Mouse (Mus musculus): ENCODE measurements at regions not wholly inside any gene's neighbourhood (a gene's known extent, or its start where the extent isn't known, plus 50 kb on each side); places are given as distances from the start of the nearest gene placed in this dataset.
"Not testable (repeated sequence)": the region's sequence is repeated elsewhere in the genome, so short reads cannot be mapped to it uniquely, and the experiment has no call there.

DNA sequence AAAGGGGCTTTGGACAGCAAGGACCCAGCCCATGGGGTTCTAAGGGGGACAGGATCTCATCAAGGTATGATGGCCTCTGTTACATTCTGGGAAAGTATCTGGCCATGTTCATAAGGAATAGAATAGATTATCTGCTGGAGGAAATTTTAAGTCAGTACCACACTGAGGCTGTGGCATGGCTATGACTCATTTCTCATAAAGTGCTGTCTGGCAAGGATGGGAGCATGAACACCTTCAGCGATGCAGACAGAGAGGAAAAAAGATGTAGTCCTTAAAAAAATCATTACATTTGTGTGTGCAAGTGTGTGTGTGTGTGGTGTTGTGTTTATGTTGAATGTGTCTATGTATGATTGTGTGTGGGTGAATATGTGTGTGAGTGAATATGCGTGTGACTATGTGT lies 136.4 kb downstream of the Tmem121 start:
- Histone ChIP-seq H3K9ac (replicated peaks) (no peak overlapping the region), H3K4me3 (ENCODE audit: low read depth, low read length) (no peak overlapping the region), H3K27ac (ENCODE audit: low read depth) (no peak overlapping the region), H3K9me3 (ENCODE audit: low read length) (no peaks in the 10 kb centered on the region), H3K36me3 (replicated peaks; ENCODE audit: insufficient read depth, low read length) (no peaks in the 10 kb centered on the region), H3K4me2 (ENCODE audit: low read depth, low read length) (no peak overlapping the region), H3K4me1 (ENCODE audit: insufficient read depth) (no peaks in the 10 kb centered on the region), H3K27me3 (ENCODE audit: insufficient read depth, low read length) (no peaks in the 10 kb centered on the region)
- WGBS (ENCODE audit: insufficient replicate concordance) = 88% methylated on average over 2 of the region's 2 CpGs
- no peak for TF ChIP-seq EP300 (IDR thresholded peaks at IDR 0.05; ENCODE audit: low read depth)
- no peak for TF ChIP-seq CTCF (IDR thresholded peaks at IDR 0.05; ENCODE audit: low read depth)
- DNase-seq (no peak), ATAC-seq (no peak)

DNA sequence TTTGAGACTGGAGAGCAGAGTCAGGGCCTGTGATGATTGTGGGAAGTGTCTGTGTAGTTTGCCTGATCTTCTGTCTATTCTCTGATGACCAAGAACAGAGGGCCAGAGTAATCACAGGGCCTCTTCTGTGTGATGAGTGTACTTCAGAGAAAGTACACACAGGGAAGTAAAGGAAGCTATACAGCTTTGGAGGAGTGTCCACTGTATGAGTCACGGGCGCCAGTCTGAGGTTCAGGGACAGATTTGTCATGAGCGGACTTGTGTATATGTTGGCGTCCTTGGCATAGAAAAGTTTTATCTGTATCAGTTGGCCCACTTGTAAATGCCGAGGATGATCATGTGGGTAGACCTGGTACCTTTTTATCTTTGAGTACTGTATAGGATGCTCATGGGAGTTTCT lies 142.1 kb downstream of the Tmem121 start:
- no peaks in the 10 kb centered on the region for H3K36me3 ChIP-seq (replicated peaks; ENCODE audit: insufficient read depth, low read length)
- DNase-seq (no peak), ATAC-seq (no peak)
- no peak overlapping the region for H3K27ac ChIP-seq (ENCODE audit: low read depth)
- no peak overlapping the region for H3K4me3 ChIP-seq (ENCODE audit: low read depth, low read length)
- no peaks in the 10 kb centered on the region for H3K27me3 ChIP-seq (ENCODE audit: insufficient read depth, low read length)
- 74% methylated on average over 5 of the region's 5 CpGs for WGBS (ENCODE audit: insufficient replicate concordance)
- no peak overlapping the region for H3K9ac ChIP-seq (replicated peaks)
- no peaks in the 10 kb centered on the region for H3K4me1 ChIP-seq (ENCODE audit: insufficient read depth)
- no peak overlapping the region for H3K4me2 ChIP-seq (ENCODE audit: low read depth, low read length)
- no peak for TF ChIP-seq CTCF (IDR thresholded peaks at IDR 0.05; ENCODE audit: low read depth)
- no peak for TF ChIP-seq EP300 (IDR thresholded peaks at IDR 0.05; ENCODE audit: low read depth)
- H3K9me3 ChIP-seq (ENCODE audit: low read length) = no peaks in the 10 kb centered on the region

DNA sequence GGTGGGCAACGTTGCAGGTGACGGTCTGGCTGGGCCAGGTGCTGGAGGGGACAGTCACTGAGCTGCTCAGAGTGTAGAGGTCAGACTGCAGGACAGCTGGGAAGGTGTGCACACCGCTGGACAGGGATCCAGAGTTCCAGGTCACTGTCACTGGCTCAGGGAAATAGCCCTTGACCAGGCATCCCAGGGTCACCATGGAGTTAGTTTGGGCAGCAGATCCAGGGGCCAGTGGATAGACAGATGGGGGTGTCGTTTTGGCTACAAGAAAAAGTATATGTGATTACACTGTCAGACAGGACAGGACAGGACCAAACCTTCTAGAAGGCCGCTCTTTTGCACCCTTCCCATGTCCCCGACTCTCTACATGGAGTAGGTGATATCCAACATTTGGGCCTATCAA lies 144.5 kb downstream of the Tmem121 start:
- no peak overlapping the region for H3K4me2 ChIP-seq (ENCODE audit: low read depth, low read length)
- ATAC-seq = no peak
- TF ChIP-seq CTCF (IDR thresholded peaks at IDR 0.05; ENCODE audit: low read depth) (no peak), EP300 (IDR thresholded peaks at IDR 0.05; ENCODE audit: low read depth) (no peak)
- H3K9ac ChIP-seq (replicated peaks) = no peak overlapping the region
- DNase-seq = no peak
- WGBS (ENCODE audit: insufficient replicate concordance) = 76% methylated on average over 6 of the region's 6 CpGs
- H3K9me3 ChIP-seq (ENCODE audit: low read length) = no peaks in the 10 kb centered on the region
- no peak overlapping the region for H3K27ac ChIP-seq (ENCODE audit: low read depth)
- H3K4me1 ChIP-seq (ENCODE audit: insufficient read depth) = no peaks in the 10 kb centered on the region
- no peaks in the 10 kb centered on the region for H3K36me3 ChIP-seq (replicated peaks; ENCODE audit: insufficient read depth, low read length)
- H3K4me3 ChIP-seq (ENCODE audit: low read depth, low read length) = no peak overlapping the region
- H3K27me3 ChIP-seq (ENCODE audit: insufficient read depth, low read length) = no peaks in the 10 kb centered on the region

DNA sequence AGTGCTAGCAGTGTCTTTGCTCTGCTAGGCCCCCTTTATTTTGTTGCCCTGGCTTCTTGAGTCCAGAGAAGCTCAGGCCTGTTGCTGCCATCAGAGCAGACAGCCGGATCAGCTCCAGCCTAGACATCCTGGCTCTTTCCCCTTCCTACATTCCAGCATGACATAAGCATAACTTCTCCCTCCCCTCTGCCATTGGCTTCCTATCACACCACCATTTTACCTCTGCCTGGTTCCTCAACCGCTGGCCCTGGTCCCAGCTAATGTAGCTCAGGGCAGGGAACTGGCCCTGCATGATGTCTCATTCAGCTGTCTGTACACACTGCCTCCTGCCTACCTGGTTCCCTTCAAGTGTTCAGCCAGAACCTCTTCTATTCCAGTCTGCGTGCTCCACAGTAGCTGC lies 146.5 kb downstream of the Tmem121 start:
- ATAC-seq (no peak), DNase-seq (no peak)
- H3K9ac ChIP-seq (replicated peaks) = no peak overlapping the region
- H3K9me3 ChIP-seq (ENCODE audit: low read length) = no peaks in the 10 kb centered on the region
- TF ChIP-seq CTCF (IDR thresholded peaks at IDR 0.05; ENCODE audit: low read depth) = no peak
- TF ChIP-seq EP300 (IDR thresholded peaks at IDR 0.05; ENCODE audit: low read depth) = no peak
- H3K4me3 ChIP-seq (ENCODE audit: low read depth, low read length) = no peak overlapping the region
- 73% methylated on average over 3 of the region's 3 CpGs for WGBS (ENCODE audit: insufficient replicate concordance)
- H3K36me3 ChIP-seq (replicated peaks; ENCODE audit: insufficient read depth, low read length) = no peaks in the 10 kb centered on the region
- H3K27ac ChIP-seq (ENCODE audit: low read depth) = no peak overlapping the region
- H3K27me3 ChIP-seq (ENCODE audit: insufficient read depth, low read length) = no peaks in the 10 kb centered on the region
- H3K4me1 ChIP-seq (ENCODE audit: insufficient read depth) = no peaks in the 10 kb centered on the region
- no peak overlapping the region for H3K4me2 ChIP-seq (ENCODE audit: low read depth, low read length)

DNA sequence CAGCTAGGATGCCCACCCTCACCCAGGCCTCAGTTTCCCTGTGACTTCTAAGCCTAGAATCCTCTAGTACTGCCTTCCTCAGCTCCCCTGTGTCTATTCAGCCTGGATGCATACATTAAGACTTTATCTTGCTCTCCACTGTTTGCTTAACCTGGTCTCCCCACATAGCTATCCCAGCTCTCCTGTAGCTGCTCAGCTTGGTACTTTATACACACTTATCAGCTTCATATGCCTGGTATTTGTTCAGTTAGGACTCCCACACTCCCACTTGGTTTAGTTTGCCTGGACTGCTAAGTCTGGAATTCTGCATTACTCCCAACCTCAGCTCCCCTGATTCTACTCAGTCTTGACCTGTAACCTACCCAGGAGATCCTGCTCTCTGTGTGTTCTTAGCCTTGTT lies 147.7 kb downstream of the Tmem121 start:
- Histone ChIP-seq H3K4me3 (ENCODE audit: low read depth, low read length) (no peak overlapping the region), H3K27ac (ENCODE audit: low read depth) (no peak overlapping the region), H3K9me3 (ENCODE audit: low read length) (no peaks in the 10 kb centered on the region), H3K36me3 (replicated peaks; ENCODE audit: insufficient read depth, low read length) (no peaks in the 10 kb centered on the region), H3K4me2 (ENCODE audit: low read depth, low read length) (no peak overlapping the region), H3K27me3 (ENCODE audit: insufficient read depth, low read length) (no peaks in the 10 kb centered on the region), H3K9ac (replicated peaks) (no peak overlapping the region), H3K4me1 (ENCODE audit: insufficient read depth) (no peaks in the 10 kb centered on the region)
- DNase-seq (no peak), ATAC-seq (no peak)
- no peak for TF ChIP-seq CTCF (IDR thresholded peaks at IDR 0.05; ENCODE audit: low read depth)
- no peak for TF ChIP-seq EP300 (IDR thresholded peaks at IDR 0.05; ENCODE audit: low read depth)

DNA sequence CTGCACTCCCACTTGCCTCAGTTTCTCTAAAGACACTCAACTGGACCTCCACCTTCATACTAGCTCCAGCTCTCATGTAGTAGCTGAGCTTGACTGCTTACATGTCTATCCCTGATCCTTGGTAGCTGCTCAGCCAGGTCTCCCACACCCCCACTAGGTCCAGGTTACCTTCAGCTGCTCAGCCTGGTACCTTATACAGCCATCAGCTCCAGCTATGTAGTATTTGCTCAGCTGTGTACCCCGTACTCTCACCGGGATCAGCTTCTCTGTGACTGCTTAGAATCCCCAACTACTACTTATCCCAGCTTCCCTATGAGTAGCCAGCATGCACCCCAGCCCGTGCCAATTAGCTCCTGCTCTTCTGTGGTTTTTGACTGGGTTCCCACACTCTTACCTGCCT lies 148.1 kb downstream of the Tmem121 start:
- H3K27me3 ChIP-seq (ENCODE audit: insufficient read depth, low read length); H3K36me3 ChIP-seq (replicated peaks; ENCODE audit: insufficient read depth, low read length); ATAC-seq; H3K4me1 ChIP-seq (ENCODE audit: insufficient read depth); H3K4me2 ChIP-seq (ENCODE audit: low read depth, low read length); H3K4me3 ChIP-seq (ENCODE audit: low read depth, low read length); H3K9ac ChIP-seq (replicated peaks); DNase-seq; H3K27ac ChIP-seq (ENCODE audit: low read depth); H3K9me3 ChIP-seq (ENCODE audit: low read length): not testable (repeated sequence)
- 61% methylated on average over 3 of the region's 3 CpGs for WGBS (ENCODE audit: insufficient replicate concordance)

DNA sequence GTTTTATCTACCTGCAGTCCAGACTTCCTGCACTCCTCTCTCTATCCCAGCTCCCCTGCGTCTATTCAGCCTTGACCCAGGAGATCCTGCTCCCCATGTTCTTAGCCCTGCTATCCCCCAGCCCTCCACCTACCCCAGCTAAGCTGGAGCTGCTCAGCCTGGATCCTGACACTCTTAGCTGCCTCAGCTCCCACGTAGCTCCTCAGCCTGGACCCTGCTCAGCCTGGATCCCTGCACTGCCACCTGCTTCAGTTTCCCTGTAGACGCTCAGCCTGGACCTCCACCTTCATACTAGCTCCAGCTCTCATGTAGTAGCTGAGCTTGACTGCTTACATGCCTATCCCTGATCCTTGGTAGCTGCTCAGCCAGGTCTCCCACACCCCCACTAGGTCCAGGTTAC lies 151.5 kb downstream of the Tmem121 start:
- Histone ChIP-seq H3K27me3 (ENCODE audit: insufficient read depth, low read length) (no peaks in the 10 kb centered on the region), H3K4me2 (ENCODE audit: low read depth, low read length) (no peak overlapping the region), H3K27ac (ENCODE audit: low read depth) (no peak overlapping the region), H3K9me3 (ENCODE audit: low read length) (no peaks in the 10 kb centered on the region), H3K9ac (replicated peaks) (no peak overlapping the region), H3K36me3 (replicated peaks; ENCODE audit: insufficient read depth, low read length) (no peaks in the 10 kb centered on the region), H3K4me3 (ENCODE audit: low read depth, low read length) (no peak overlapping the region), H3K4me1 (ENCODE audit: insufficient read depth) (no peaks in the 10 kb centered on the region)
- TF ChIP-seq CTCF (IDR thresholded peaks at IDR 0.05; ENCODE audit: low read depth) (no peak), EP300 (IDR thresholded peaks at IDR 0.05; ENCODE audit: low read depth) (no peak)
- ATAC-seq (no peak), DNase-seq (no peak)
- 36% methylated on average over 3 of the region's 3 CpGs for WGBS (ENCODE audit: insufficient replicate concordance)

Measured in liver, postnatal 0 days (tissue).